Mouse (Mus musculus) frontal cortex, postnatal 36 days (tissue): ENCODE measurements around the gene Ugdh.

Experiments used
- DNase-seq, 2 experiments: peaks; one replicate each; pipeline ENCODE4 v3.0.0; 2022; ENCODE audit warnings: low spot score in 2 of 2

Gene Ugdh

GRCm38 (mm10) chr5:65429441-65429840, 6.3 kb downstream of the Ugdh start:
- DNase-seq: no peak

GRCm38 (mm10) chr5:65428321-65428720, 7.4 kb downstream of the Ugdh start:
- no peak for DNase-seq

GRCm38 (mm10) chr5:65425251-65425650, 10.5 kb downstream of the Ugdh start:
- no peak for DNase-seq

- no peak for DNase-seq
Measured at GRCm38 (mm10) chr5:65424215-65424614, 11.5 kb downstream of the Ugdh start.

GRCm38 (mm10) chr5:65422803-65423202, 12.9 kb downstream of the Ugdh start:
- no peak for DNase-seq

GRCm38 (mm10) chr5:65420822-65421221, 14.9 kb downstream of the Ugdh start:
- DNase-seq: no peak

GRCm38 (mm10) chr5:65419136-65419535, 16.6 kb downstream of the Ugdh start:
- no peak for DNase-seq

- DNase-seq: no peak
Measured at GRCm38 (mm10) chr5:65415653-65416458, 19.9 kb downstream of the Ugdh start.

- no peak for DNase-seq
Measured at GRCm38 (mm10) chr5:65407989-65408388, 27.8 kb downstream of the Ugdh start.

GRCm38 (mm10) chr5:65401251-65401994, 34.3 kb downstream of the Ugdh start:
- DNase-seq: peak; percentile 75 to 88

- no peak for DNase-seq
Measured at GRCm38 (mm10) chr5:65394425-65394824, 41.3 kb downstream of the Ugdh start.

GRCm38 (mm10) chr5:65391753-65392152, 44.0 kb downstream of the Ugdh start:
- DNase-seq: peak in 1 of 2 experiments; percentile 9

- DNase-seq: peak; percentile 99 to 100
Measured at GRCm38 (mm10) chr5:65390648-65391644, 44.8 kb downstream of the Ugdh start, which contains the start of the genes Rpl9 and Lias. TSS of gene Rpl9 (minus strand) at chr5:65391444. TSS of gene Lias (plus strand) at chr5:65391497.

GRCm38 (mm10) chr5:65387008-65387867, 48.5 kb downstream of the Ugdh start:
- DNase-seq: no peak

GRCm38 (mm10) chr5:65385704-65386103, 50.0 kb downstream of the Ugdh start:
- DNase-seq: no peak

- DNase-seq: no peak
Measured at GRCm38 (mm10) chr5:65374746-65375145, 61.0 kb downstream of the Ugdh start.

GRCm38 (mm10) chr5:65371551-65371950, 64.2 kb downstream of the Ugdh start:
- DNase-seq: no peak

- no peak for DNase-seq
Measured at GRCm38 (mm10) chr5:65367837-65368236, 67.9 kb downstream of the Ugdh start.
